Mouse (Mus musculus) adrenal gland, postnatal 25 days (tissue): ENCODE measurements around the gene Galc. TPM values are rescaled to one million over a fixed set of nuclear protein-coding genes. Genes with fewer than 3 reads are reported as not detected.
"Not testable (repeated sequence)": the region's sequence is repeated elsewhere in the genome, so short reads cannot be mapped to it uniquely, and the experiment has no call there.

Experiments used
- DNase-seq: peaks from one replicate; pipeline ENCODE4 v3.0.0; 2021; ENCODE audit warnings: mixed read lengths
- total RNA-seq: library from RNA; stranded (reverse); gene quantifications from 2 replicates; pipeline ENCODE4 v1.2.3, GENCODE M21; 2021

Galc gene
- total RNA-seq, 1 experiment from 2014 or later, result 18.5 TPM

- no peak for DNase-seq
Measured at GRCm38 (mm10) chr12:98252417-98252816, 6.8 kb downstream of the Galc start.

- no peak for DNase-seq
Measured at GRCm38 (mm10) chr12:98250327-98250726, 8.9 kb downstream of the Galc start.

GRCm38 (mm10) chr12:98249671-98250070 is 9.6 kb downstream of the Galc start:
- no peak for DNase-seq

- DNase-seq, result no peak
Measured at GRCm38 (mm10) chr12:98246835-98247234, 12.4 kb downstream of the Galc start.

- no peak for DNase-seq
Measured at GRCm38 (mm10) chr12:98244865-98245264, 14.4 kb downstream of the Galc start.

- DNase-seq, result no peak
Measured at GRCm38 (mm10) chr12:98244161-98244560, 15.1 kb downstream of the Galc start.

- not testable (repeated sequence) for DNase-seq
Measured at GRCm38 (mm10) chr12:98238478-98238877, 20.8 kb downstream of the Galc start.

GRCm38 (mm10) chr12:98227037-98227436 is 32.2 kb downstream of the Galc start:
- no peak for DNase-seq

- DNase-seq, result no peak
Measured at GRCm38 (mm10) chr12:98223286-98223685, 36.0 kb downstream of the Galc start.

GRCm38 (mm10) chr12:98216432-98216831 is 42.8 kb downstream of the Galc start:
- no peak for DNase-seq

- no peak for DNase-seq
Measured at GRCm38 (mm10) chr12:98215512-98215911, 43.7 kb downstream of the Galc start.

- DNase-seq, result no peak
Measured at GRCm38 (mm10) chr12:98214191-98214590, 45.1 kb downstream of the Galc start.

- DNase-seq, result no peak
Measured at GRCm38 (mm10) chr12:98213791-98214190, 45.5 kb downstream of the Galc start.

- DNase-seq, result no peak
Measured at GRCm38 (mm10) chr12:98213332-98213731, 45.9 kb downstream of the Galc start.

- no peak for DNase-seq
Measured at GRCm38 (mm10) chr12:98212457-98213175, 46.6 kb downstream of the Galc start.

GRCm38 (mm10) chr12:98210495-98210894 is 48.8 kb downstream of the Galc start:
- no peak for DNase-seq

- DNase-seq, result no peak
Measured at GRCm38 (mm10) chr12:98208104-98208503, 51.2 kb downstream of the Galc start.

GRCm38 (mm10) chr12:98205450-98206051 is 53.7 kb downstream of the Galc start:
- DNase-seq, result no peak

GRCm38 (mm10) chr12:98197401-98197800 is 61.9 kb downstream of the Galc start:
- DNase-seq, result no peak

- DNase-seq, result no peak
Measured at GRCm38 (mm10) chr12:98190201-98190600, 69.1 kb downstream of the Galc start.

- DNase-seq, result no peak
Measured at GRCm38 (mm10) chr12:98189096-98189495, 70.2 kb downstream of the Galc start.

GRCm38 (mm10) chr12:98187186-98187899 is 71.9 kb downstream of the Galc start:
- DNase-seq, result no peak

GRCm38 (mm10) chr12:98181729-98182128 is 77.5 kb downstream of the Galc start:
- no peak for DNase-seq
